Mouse (Mus musculus) lung, postnatal 25 days (tissue): Measurements from ENCODE around the gene Bmp7.

Experiments used
- DNase-seq: peaks from one replicate; pipeline ENCODE4 v3.0.0; 2022; ENCODE audit warnings: low spot score

Gene Bmp7

DNA sequence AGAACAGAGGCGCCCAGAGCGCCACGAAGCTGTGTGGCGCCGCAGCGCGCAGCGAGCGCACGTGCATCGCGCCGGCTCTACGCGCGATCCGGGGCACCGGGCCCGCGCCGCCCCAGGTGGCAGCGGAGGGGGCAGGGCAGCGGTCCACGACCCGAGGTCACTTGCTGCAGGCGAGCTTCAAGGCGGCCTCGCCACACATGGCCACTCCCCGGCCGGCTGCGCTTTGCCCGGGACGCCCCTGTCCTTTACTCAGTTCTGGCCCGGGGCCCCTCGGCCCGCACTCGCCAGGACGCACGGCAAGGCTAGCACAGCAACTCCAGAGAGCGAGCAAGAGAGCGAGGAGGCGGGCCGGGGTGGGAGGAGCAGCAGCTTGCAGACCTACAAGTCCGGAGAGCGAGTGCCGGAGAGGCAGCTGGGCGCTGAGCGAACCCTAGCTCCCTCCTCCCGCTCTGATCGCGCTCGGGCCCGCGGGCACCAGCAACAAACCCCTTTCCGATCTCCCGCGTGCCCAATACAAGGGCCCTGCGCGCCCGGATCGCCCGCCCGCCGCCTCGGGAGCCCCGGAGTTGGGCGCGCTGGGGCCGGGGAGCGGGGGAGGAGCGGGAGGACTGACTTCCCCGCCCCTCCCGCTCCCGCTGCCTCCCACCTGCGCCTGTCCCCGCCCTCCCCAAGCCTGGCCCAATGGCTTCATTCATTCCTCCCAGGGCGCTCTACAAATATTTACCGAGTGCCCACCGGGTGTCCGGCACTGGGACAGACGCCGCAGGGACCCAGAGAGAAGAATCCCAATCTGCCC is at the start of gene Bmp7:
Gene Bmp7 (minus strand): TSS at position 319 of the 796 bp plus-strand sequence.
- DNase-seq, result peak; percentile 54

DNA sequence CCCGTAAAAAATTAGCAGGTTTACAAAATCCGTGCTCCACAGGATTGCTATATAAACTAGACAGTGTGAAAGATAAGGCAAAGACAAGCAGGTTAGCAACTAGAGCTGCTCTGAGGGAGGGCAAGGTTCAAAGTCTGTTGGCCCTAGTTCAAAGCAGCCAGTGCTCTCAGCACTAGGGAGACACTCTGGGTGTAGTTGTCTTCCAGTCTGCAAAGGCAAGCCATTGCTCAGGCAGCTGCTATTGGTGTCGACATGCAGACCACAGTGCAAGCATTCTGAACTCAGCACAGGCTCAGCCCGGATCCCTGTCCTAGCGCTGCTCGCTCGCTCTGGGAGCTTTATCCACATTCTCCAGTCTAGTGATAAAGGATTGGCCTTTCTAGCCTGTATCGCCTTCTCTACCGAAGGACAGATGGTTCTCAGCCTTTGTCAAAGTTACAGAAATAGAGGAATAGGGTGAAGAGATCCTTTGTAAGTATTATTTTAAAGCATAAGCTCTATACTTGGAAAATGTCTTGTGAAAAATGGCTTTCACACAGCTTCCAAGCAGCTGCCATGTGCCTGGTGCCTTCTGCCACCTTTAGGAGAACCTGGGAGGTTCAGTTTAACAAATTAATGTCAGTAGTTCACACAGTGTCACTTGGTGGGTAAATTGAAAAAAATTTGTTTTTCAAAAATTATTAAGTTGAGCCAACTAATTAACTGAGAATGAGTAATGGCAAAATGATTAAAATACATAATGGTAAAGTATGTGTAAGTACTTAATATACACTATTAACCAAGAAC is 42.8 kb upstream of the Bmp7 start:
- DNase-seq, result no peak

DNA sequence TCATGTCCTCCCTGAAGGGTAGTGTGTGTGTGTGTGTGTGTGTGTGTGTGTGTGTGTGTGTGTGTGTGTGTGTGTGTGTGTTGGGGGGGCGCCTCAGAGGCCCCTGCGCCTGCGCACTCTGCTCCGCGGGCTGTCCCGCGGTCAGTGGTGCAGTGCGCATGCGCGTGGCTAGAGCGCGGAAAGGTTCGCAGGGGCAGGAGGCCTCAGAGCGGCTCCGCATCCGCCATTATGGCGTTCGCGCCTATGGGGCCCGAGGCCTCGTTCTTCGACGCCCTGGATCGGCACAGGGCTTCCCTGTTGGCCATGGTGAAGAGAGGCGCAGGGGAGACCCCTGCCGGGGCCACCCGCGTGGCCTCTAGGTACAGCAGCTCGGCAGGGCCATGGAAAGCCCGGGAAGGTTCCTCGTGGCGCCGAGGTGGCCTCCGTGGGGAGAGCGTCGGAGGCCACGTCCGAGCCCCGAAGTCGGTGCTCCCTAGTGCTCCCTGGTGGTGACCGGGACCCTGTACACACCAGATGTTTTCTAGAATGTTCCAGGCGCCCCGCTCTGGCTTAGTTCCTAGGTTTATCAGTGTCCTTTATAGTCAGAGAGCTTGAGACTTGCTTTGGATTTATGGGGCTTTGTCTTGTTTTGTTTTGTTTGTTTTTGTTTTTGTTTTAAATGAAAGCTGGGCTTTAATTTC is 39.7 kb upstream of the Bmp7 start:
- DNase-seq, result no peak

DNA sequence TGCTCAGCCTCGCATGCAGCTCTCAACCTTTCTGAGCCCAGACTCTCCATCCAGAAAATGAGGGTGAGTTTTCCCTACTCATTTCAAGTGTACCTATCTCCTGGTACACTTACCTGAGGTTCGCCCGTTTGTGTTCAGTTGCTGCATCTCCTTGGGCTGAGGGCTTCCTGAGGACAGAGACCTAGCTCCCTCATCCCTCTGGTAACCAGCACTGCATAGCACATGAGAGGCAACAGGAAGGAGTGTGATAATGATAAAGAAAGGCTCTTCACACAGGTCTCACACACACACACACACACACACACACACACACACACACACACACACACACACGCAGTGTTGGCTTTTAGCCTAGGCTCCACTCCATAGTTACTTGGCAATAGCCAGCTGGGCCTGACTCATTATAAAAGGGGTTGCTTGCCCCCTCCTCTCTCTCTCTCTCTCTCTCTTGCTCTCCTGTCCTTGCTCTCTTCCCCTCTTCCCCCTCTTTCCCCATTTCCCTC is 38.1 kb upstream of the Bmp7 start:
- DNase-seq, result no peak

DNA sequence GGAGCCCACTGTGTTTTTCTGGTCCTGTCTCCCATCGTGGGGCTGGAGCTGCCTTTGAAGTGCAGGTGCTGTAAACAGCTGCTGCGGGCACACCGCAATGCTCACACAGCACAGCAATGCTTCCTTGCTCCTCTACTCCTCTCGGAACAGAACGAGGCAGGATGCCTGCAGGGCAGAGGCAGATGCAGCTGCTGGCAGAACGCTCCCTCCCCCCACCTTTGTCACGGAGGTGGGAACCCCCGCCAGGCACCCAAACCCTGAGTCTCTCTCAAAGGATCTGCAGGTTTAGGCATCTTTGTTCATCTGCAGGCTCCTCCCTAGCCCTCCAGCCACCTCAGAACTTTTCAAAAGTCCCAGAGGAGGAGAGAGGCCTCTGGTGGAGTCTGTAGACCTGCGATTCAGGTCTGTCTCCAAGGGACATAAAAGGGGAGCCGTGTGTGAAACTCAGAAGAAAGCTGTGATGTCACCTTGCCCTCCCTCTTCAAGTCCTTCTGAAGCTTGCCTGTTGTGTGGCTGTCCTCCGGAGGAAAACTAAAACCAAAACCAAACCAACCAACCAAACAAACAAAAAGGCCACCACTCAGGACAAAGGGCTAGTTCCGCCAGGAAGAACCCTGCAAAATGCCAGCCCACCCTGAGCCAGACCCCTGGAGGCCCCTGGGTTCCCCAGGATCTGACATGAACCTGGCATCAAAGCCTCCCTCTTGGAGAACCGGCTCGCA is 37.4 kb upstream of the Bmp7 start, which contains the start of gene Spo11:
Gene Spo11 (plus strand): TSS at position 292 of the 722 bp plus-strand sequence.
- no peak for DNase-seq

DNA sequence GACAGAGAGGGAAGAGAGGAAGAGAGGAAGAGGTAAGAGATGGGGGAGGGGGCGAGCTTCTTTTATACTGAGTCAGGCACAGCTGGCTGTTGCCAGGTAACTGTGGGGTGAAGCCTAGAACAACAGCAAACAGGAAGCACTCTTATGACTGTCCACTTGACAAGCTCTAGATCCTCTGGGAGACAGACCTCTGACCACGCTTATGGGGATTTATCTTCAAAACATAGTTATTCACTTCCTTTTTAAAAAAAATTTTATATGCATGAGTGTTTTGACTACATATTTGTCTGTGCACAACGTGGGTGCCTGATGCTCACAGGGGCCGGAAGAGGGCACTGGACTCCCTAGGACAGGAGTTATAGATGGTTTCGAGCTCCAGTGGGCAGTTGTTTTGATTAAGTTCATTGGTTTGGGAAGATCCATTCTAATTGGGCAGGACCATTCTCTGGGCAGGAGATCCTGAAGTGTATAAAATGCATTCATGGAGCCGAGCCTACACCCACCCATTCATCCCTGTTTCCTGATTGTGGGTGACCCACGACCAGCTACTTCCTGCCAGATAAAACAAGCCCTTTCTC is 36.6 kb upstream of the Bmp7 start:
- peak; percentile 8 for DNase-seq

DNA sequence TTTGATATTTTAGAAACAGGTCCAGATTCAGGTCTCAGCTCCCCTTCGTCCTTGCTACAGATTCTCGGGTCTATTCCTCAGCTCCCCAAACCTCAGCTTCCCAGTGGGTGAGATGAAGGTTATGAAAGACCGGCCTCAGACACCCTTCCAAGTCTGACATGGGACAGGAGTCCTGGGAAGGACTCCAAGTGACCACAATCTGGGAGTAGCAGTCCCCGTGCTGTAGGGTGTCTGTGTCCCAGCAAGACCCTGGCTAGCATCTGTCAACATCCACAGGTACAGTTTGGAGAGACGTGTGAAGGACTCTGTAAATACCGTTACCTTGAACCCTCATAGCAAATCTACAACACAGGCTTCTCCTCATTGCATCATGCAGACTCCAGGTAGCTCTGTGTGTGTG is 35.0 kb upstream of the Bmp7 start:
- no peak for DNase-seq

DNA sequence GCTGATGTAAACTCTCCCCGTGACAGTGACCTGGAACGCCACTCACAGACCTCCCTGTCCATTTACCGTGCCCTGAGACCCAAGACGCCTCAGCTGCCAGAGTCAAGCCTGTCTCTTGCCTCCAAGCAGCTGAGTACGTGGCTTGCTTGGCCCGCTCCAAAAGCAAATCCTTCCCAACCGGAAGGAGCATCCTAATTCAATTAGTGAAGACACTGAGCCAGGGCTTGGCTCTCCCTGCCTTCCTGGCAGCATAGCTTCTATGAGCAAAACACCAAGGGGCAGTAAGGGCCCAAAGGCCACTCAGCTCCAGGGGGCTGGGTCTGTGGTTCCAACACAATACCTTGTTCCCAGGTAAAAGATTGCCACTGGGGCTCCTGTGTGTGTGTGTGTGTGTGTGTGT is 34.6 kb upstream of the Bmp7 start:
- DNase-seq, result no peak

DNA sequence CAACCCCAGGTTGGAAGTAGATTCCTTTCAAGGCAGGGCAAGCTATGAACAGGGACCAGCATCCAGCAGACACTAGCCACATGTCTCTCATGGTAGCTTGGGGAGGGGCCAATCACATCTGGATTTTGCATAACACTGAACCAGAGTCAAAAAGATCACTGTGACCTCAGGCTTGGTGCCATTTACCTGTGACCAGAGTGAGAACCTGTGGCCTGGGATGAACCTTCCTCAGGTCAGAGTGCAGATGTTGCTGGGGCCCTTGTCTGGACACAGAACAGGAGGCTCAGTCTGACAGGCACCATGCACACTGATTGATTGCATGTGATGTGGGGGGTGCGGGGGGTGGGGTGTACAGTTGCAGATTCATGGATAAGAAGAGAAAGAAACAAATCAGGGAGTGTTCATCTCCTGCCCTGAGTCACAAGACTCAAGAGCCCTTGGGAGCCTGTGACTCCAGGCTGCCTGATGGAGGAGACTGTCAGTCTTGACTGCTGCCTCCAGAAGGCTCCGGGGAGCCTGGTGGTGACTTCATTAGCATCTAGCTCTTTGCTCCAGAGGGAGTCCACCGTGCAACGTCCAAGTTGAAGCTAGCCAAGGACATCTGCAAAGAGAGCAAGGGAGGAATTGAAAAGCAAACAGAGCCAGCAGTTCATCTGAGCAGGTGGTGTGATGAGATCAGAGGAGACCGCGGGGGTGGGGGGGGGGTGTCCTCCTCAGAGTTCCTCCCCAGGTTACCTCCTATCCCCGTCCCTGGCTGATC is 33.9 kb upstream of the Bmp7 start:
- DNase-seq, result no peak

DNA sequence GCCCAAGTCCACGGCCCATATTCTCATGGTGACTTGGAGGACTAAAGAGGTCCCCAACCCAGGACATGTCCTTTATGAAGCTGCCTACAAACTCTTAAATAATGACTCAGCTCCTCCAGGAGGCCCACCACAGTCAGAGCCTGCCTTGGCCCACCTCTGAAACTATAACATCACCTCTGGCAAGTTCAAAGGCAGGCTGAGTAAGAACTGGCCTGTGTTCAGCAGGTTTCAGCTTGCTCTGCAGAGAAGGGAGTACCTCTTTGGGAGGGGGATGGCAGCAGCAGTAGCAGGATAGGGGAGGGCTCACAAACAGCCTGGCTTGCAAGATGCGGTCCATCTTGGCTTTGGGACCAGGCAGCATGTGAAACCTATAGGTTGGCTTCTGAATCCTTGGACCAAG is 31.7 kb upstream of the Bmp7 start:
- DNase-seq, result no peak

DNA sequence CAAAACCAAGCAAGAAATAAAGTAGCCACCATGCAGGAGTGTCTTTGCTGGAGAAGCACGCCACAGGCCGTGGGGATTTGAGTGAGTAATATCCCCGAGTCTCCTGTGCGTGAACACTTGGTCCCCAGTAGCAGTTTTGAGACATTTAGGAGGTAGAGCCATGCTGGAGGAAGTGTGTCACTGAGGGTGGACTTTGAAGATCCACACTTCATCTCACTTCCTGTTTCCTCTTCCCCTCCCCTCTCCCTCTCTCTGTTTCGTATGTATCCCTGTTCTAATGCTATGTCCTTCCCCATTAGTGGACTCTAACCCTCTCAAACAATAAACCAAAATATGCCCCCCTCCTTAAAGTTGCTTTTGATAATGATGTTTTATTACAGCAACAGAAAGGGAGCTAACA is 26.4 kb upstream of the Bmp7 start:
- no peak for DNase-seq

DNA sequence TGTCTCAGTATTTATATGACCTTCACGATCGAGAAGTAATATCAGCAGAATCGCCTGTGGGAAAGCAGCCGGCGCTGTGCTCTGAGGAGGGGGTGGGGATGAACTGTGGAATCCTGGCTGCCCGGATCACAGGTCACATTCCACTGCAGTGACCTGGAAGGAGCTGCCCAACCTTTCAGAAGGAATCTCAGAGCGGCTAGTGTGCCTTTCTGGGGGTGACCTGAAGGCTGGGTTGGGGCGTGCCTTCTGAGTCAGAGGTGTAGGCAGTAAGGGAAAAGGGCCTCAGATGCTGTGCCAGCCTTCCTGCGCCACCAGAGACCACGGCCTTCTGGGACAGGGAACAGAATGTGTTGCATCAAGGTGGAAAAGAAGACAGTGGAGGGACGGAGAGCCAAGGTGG is 25.1 kb upstream of the Bmp7 start:
- DNase-seq, result no peak

DNA sequence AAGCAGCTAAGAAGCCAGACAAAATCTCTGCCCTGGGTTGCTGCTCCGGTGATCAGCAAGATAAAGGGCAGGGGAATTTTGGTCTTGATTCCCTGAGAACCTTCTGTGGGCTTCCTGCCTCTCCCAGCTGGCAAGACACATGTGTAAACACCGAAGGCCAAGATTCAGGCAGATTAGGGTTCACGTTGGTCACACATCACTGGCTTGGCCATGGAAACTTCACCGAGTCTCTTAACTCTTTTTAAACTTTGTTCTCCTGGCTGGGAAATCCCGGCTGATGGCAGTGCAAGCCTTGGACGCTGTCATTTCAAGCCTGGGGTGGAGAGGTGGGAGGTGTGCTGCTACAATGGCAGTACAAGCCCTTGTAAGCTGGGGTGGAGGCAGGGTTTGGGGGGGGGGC is 21.1 kb upstream of the Bmp7 start:
- DNase-seq, result no peak

DNA sequence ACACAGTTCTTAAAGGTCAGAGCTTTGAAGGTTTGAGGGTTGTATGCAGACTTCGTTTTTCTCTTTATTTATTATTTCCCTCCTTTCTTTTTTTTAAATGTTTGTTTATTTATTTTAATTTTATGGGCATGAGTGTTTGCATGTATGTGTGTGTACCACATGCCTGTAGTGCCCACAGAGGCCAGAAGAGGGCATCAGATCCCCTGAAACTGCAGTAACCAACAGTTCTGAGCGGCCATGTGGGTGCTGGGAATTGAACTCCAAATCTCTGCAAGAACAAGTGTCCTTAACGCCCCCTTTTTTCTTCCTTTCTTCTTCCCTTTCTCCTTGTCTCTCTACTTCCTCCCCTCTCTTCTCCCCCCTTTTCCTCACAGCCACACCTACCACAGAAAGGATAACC is 20.2 kb upstream of the Bmp7 start:
- no peak for DNase-seq

DNA sequence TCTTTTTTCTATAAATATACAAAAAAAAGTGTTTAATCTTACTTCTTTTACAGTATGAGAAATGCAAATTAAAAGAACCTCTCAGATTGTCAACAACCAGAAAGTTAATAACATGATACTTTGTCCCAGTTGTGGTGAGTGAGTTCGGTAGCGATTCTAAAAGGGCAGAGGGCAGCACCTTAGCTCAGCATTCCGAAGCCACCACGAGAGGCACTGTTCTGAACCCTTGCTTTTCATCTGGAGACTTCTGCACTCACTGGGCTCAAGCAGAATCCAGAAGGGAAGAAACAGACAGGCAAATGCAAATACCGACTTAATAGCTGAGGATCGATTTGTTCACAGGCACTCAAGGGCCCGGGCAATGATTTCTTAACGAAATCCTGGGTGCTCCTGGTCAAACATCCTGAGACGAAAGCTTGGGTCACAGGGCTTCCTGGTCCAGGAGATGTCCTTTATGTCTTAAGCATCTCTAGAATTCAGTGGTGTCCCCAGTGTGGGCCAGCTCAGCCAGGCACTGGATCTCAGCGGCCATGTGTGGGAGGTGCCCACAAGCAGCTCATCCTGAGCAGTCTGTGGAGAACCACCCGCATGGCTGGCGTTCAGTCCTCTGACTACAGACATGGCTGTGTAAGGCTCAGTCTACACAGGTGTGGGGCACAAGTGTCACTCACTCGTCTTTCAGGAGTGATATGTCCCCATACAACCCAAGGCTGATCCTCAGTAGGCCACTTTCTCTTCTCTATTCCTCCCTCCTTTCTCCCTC is 19.1 kb upstream of the Bmp7 start:
- no peak for DNase-seq

DNA sequence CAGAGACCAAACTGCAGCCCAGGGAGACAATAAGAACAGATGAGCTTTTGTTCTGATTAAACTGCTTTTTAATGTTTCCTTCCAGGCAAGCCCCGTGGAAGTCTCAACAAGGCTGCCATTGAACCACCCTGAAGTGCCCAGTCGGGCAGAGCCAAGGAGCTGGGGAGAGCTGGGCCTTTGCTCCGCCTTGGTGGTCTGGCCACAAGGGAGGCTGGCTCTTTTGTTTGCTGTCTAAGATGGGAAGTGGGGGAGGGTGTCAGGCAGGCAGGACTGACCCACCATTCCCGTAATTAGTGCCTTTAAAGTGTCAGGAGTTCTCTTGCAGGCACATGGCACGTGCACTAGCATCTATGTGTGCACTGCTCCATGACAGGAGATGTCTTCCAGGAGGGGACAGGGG is 18.5 kb upstream of the Bmp7 start:
- DNase-seq, result no peak

DNA sequence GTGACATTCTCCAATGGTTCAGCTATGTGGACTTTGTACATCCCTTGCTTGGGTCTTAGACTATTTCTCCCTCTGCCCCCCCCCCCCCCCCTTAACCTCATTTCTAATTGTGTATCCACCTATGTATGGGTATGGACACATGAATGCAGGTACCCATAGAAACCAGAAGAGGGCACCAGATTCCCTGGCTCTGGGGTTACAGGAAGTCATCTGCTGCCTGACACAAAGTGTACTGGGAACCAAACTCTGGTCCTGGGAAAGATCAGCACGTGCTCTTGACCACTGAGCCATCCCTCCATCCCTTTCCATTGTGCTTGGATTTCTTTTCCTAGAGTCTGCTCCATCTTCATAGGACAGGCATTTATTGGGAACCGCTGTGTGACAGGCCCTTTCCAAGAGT is 11.9 kb upstream of the Bmp7 start:
- DNase-seq, result no peak

DNA sequence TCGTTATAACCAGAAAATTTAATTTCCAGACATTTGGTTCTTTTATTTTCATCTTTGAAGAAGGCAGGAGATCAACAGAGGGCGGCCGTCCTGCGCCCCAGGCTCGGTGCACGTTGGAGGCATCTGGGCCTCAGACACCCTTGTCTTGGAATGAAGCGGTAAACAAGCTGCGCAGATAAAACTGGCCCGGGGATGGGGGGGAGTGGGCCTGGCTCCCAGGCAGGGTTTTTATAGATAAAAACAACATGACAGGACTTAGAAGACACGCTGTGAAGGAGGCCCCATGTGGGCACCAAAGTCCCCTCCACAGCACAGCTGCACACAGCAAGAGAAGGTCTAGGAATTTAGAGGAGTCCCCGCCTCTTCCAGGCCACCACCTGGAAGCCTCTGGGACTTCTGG is 10.6 kb upstream of the Bmp7 start:
- no peak for DNase-seq

DNA sequence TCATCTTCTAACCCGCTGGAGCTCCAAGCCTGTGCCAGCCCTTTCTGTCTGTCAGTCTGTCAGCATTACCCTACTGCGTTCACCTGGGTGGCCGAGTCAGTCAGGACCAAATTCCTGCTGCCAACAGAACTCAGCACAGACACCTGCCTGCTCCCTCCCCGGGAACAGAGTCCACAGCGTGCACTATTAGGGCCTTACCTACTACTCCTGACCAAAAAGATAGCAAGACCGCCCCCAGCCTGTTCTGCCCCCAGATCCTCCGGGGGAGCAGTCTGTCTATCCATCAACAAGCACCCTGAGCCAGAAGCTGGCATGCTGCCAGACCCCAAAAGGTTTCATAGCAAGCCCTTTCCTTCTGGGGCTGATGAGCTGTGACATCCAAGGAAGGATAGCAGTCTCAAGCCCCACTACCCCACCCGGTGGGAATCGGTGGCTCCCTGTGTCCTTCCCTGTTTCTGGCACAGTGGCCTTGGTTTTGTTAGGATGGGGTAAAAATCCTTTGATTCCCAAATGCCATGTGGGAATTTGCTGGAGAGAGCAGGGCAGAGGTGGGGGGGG is 10.1 kb upstream of the Bmp7 start:
- no peak for DNase-seq

DNA sequence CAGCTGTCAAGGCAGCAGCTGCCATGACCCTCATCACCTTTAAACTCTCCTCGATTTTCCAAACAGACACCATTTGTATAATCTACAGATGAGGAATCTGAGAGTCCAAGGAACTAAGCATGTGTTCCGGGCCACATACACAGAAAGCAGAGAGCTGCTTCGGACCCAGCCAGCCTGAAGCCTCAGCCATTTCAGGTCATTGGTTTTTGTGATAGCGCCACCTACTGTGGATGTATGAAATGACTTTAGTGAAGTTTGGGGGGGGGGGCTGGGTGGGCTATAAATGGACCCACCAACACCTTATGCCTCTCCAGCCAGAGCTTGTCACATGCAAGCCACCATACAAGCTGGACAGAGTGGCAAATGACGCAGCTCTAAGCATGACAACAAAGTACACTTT is 8.9 kb upstream of the Bmp7 start:
- no peak for DNase-seq
